Mouse (Mus musculus) kidney, adult 2 months (tissue): ENCODE data around the gene Serpine1.

Experiments
- CTCF ChIP-seq: fragments of 200-500 bp; conservative IDR thresholded peaks from 2 replicates; pipeline ENCODE4 v1.5.1; 2011; ENCODE audit warnings: low read depth, mild to moderate bottlenecking, control low read depth, low read length, moderate library complexity, mixed read lengths; ENCODE audit not compliant: insufficient read depth, insufficient read length
- POLR2A ChIP-seq: fragments of 200-500 bp; IDR thresholded peaks from one replicate; pipeline ENCODE4 v1.6.1; 2011; ENCODE audit warnings: low read depth, low read length, control low read depth

DNA sequence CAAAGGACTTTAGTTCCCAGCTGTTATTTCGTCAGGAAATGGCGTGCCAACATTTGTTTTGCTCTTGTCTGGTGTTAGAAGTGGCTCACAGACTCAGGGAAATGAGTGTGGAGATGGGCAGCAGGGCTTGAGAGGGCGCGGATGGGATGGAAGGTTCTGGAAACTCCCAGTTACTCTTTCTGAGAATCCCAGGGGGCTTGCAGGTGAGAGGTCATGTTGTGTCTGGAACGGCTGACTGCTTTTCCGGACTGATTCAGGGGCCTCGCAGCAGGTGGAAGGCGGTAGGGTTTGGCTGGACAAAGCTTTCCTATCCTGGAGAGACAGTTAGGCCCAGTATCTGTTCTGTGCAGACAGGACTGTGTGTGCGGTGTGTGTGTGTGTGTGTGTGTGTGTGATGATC, 21.7 kb upstream of the Serpine1 start:
- TF ChIP-seq CTCF (no peak), POLR2A (no peak)
